Mouse (Mus musculus): ENCODE results near the gene Cntn2. TPM values are rescaled to one million over a fixed set of nuclear protein-coding genes. Genes with fewer than 3 reads are reported as not detected.
"Not testable (repeated sequence)": the region's sequence is repeated elsewhere in the genome, so short reads cannot be mapped to it uniquely, and the experiment has no call there.

The Cntn2 gene
- total RNA-seq, 2 experiments from 2014 or later = 3.9 to 7.8 TPM

DNA sequence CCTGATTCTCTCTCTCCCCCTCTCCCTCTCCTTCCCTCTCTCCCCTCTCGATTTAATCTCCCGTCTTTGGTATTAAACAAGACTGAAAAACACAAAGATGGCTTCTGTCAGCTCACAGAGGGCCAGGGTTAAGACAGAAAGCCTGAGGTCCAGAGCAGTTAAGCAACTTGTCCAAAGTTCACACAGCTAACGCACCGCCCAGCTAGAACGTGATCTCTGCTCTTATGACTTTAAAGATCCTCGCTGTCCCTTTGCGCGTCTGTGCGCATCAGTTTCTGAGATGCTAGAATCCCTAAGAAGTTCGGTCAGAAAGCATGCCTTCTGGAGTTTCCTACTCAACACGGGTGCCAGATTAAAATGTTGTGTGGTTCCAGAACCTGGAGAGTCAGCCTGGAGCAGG is 23.3 kb downstream of the Cntn2 start:
- intact Hi-C loops (cut with DNase I) = loop anchor here (2.0 kb wide), 1 partner anchor 153 kb away; no protein-coding TSS in a partner anchor
- no peak for DNase-seq (ENCODE audit: low spot score)

DNA sequence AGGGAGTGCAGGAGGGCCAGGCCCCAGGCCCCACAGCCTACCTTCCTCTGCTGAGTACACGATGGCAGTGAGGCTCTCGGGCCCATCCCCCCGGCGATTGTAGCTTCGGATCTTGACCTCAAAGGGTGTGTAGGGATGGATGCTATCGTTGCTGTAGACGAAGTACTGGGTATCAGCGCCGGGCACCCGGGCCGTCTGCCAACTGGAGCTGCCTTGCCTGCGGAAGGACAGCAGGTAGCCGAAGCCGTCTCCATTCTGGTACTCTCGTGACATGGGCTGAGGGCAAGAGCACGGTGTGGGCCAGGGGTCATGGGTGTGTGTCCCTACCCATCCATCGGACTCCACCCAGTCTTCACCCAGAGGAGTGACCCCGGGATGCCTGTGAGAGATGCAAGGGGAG is 24.4 kb downstream of the Cntn2 start:
- no peak for DNase-seq (ENCODE audit: low spot score)
- intact Hi-C loops (cut with DNase I) = no loop called here

DNA sequence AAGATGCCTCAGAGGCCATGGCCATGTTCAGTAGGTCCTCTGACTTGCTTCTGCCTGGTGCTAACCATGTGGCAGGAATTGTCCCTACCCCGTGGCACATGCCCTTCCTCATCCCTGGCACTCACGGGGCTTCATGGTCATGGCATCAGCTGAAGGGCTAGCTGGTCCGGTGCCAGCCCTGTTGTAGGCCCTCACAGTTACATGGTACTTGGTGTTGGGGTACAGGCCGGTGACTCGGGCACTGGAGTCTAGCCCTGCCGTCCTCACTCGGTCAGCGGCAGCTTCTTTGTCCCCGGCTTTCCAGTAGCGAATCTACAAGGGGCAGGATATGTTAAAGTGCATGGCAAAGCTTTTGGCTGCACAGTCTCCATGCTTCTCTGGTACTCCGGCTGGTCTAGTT is 26.3 kb downstream of the Cntn2 start:
- DNase-seq (ENCODE audit: low spot score) = no peak
- intact Hi-C loops (cut with DNase I) = no loop called here

DNA sequence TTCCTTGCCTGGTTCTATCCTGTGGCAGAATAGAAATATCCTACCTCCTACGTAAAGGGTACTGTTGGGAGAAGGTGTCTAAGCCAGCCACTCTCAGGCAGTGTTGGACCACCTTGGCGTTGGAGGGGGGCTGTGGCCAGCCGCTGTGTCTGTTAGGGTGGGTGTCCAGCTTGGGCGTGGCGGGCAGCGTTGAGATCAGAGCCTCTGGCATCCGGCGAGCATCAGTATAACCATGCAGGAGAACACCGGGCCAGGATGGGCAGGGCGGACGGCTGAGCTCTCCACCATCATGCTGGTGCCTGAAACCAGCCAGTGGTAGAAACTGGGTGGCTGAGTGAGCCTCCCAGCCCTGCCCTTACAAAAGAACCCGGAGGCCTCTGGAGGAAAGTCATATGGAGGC is 27.7 kb downstream of the Cntn2 start:
- DNase-seq (ENCODE audit: low spot score) = no peak

DNA sequence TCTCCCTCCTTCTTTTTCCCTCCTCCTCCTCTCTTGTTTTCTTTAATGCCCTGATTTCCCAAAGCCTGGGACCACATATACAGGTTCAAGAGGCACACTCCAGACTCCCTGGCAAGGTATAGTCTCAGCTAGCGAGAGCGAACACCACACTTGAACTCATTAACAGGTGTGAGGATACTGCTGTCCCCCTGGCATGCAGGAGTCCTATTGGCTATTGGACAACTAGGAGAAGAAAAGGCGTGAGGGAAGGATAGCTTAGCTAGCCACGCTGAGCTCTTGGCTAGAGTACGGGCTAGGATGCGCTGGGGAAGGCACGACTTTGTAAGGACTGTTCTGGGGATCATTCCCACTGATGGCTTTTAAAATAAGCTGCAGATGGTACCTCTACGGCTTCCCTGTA is 30.9 kb downstream of the Cntn2 start:
- intact Hi-C loops (cut with DNase I) = no loop called here
- DNase-seq (ENCODE audit: low spot score) = no peak

More for the DNA sequence above, 27.7 kb downstream of the Cntn2 start:
- intact Hi-C loops (cut with DNase I) = no loop called here

DNA sequence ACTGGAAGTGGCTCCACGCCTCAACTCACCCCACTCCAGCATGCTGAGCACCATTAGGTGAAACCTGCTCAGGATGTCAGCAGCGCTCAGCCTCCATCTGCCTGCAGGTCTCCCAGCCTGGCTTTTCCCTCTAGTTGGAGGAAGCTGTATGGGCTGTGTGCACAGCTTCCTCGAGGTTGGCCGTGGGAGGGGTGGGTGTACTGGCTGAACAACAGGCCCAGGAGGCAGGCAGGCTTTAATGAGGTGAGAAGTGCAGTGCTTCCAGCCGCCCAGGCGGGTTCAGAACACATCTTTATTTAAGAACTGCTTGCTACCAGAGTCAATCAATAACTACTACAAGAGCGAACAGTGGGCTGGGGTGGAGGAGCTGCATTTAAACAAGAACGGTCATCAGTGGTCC is 31.5 kb downstream of the Cntn2 start:
- intact Hi-C loops (cut with DNase I) = no loop called here
- DNase-seq (ENCODE audit: low spot score) = no peak

DNA sequence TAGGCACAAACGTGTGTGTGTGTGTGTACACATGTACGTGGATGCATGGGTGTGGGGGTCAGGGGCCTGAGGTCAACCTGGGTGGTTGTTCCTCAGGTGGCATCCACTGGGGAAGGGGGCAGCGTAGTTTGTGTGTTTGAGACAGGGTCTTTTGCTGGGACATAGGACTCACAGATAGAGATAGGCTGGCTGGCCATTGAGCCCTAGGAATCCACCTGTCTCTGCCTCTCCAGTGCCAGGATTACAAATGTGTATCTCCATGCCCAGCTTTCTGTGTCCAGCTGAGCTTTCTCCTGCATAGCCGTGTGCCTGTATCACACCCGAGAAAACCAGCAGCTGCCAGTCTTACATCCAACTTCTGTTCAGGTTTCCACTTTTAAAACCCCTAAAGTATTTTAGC is 33.3 kb downstream of the Cntn2 start:
- intact Hi-C loops (cut with DNase I) = no loop called here
- DNase-seq (ENCODE audit: low spot score) = no peak

DNA sequence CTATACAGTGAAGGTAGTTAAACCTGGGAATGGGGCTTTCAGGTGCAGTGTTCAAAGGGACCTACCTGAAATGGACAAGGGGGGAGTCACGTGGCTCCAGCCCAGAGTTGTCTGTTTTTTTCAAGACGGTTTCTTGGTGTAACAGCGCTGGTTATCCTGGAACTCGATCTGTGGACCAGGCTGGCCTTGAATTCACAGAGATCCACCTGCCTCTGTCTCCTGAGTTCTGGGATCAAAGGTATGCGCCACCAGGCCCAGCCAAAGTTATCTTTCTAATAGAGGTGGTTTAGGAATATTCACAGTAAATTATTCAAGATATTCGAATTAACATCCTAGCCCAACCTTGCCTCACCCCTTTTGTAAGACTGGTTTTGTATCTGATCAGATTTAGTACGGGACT is 36.4 kb downstream of the Cntn2 start:
- no peak for DNase-seq (ENCODE audit: low spot score)
- intact Hi-C loops (cut with DNase I) = no loop called here

DNA sequence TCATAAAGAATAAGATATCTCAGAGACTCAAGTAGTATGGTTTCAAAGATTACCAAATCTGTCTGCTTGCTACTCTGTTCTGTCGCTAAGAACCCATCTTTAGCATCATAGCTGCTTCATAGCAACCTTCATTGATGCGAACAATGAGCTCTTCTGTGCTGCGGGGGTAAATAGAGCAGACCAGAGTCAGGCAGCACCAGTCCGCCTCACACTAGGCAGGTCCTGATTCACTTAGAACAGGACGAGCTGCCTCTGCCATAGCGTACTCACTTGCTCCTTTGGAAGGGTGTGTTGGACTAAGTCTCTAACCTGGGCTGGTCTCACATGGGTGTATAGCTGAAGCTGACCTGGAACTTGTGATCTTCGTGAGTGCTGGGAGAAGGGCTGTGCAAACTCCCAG is 37.0 kb downstream of the Cntn2 start, which contains the start of gene Tmem81:
Gene Tmem81 (plus strand): TSS at position 173 of the 400 bp plus-strand sequence.
- DNase-seq (ENCODE audit: low spot score) = no peak
- intact Hi-C loops (cut with DNase I) = no loop called here

DNA sequence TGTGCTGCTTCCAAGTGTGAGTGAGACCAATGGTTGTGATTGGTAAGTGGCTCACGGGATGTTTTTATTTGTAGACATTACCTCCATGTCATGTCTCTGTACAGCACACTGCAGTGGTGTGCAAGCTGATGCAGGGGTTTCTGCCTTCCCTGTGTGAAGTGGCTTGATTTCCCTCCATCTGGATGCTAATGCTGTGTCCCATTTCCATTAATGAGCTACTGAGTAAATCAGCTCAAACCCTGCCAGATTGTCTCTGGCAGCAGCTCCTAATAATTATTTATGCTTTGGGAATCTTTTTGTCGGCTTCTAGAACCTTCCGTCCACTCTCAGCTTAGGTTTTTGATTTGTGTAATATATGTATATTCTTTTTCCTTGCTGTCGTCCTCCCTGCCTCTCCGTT is 37.9 kb downstream of the Cntn2 start:
- DNase-seq (ENCODE audit: low spot score) = no peak

DNA sequence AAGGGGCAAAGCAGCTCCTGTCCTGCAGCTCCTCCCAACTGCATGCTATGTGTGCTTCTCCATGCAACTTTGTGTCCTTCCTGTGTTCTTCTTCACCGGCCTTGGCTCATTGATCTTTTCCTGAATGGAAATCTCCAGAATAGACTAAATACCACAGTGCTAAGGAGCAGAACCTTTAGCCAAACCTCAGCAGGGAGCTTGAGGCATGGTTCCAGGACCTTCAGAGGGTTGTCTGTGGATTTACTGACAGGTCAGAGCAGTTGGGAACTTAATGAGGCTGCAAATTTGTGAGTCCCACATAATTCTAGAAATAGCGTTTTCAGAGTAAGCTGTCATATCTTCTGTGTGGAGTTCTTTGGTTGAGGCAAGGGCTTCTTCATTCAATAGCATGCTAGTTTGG is 42.5 kb downstream of the Cntn2 start:
- intact Hi-C loops (cut with DNase I) = no loop called here
- no peak for DNase-seq (ENCODE audit: low spot score)

More for the DNA sequence above, 37.9 kb downstream of the Cntn2 start:
- intact Hi-C loops (cut with DNase I) = no loop called here

DNA sequence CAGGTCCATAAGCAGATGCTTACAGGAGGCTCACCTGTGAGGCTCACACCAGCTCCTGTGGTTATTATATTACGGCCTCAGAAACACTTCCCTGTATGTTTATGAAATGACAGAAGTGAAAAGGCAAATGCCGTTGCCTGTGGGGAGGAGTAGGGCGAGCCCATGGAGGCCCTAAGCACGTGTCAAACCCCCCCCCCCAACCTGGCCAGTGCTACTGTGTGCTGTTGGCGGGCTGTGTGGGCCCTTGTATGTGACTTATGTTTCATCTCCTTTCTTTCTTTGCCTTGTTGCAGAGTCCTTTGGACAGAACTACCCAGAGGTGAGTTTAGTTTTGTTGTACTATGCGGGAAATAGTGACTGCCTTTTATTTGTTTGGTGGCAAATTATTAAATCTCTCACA is 59.3 kb downstream of the Cntn2 start:
- intact Hi-C loops (cut with DNase I) = no loop called here
- DNase-seq (ENCODE audit: low spot score) = no peak

DNA sequence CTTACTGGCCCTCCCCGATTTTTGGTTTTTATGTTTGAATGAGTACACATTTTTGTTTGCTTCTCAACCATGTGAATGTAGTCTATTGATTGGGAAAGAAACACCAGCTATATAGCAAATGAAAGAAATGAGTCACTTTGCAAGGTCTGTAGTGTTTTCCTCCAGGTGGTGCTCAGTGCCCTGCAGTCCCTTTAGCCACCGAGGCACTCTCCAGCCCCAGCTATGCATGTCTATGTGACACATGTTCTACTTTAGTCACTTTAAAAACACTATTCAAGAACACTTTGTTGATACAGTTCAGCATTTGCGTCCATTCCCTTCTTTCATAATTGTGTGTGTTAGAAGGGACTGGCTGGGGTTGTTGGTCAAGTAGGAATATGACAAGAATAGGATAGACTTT is 59.8 kb downstream of the Cntn2 start:
- no peak for DNase-seq (ENCODE audit: low spot score)
- intact Hi-C loops (cut with DNase I) = no loop called here

DNA sequence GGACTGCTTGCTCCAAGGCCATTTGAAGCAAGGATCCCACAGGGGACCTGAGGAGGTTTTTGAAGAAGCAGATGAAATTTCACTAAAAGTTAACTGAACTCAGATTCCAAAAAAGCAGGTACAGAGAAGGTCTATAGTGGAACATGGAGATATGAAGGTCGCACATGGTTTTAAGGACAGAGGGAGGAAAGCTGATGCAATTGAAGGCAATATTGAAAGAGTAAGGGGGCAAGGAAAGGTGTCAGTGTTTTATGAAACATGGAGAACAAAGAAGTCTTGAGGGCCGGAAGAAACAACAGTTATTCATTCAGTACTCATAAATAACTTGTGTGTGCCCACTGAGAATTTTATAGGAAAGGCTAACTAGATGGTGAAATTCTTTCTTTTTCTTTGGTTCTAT is 61.4 kb downstream of the Cntn2 start:
- intact Hi-C loops (cut with DNase I) = no loop called here
- no peak for DNase-seq (ENCODE audit: low spot score)

DNA sequence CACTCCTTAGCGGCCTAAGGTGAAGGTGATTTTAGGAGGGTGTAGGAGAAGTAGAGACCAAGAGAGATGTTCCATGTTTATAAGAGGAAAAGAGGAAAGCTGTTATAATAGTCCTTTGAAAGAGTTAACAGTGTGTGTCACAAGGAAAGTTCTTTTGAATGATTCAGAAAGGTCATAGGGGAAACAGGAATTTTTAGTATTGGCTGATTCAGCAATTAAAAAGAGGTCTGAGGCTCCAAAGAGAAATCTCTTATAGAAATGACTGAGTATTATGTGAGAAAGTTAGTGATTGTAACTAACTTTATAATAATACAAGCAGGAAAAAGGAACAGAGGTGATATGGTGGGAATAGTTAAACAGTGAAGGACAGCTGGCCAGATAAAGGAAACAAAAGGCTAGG is 63.6 kb downstream of the Cntn2 start:
- intact Hi-C loops (cut with DNase I) = loop anchor here (5.0 kb wide), 1 partner anchor 167 kb away; no protein-coding TSS in a partner anchor
- no peak for DNase-seq (ENCODE audit: low spot score)

DNA sequence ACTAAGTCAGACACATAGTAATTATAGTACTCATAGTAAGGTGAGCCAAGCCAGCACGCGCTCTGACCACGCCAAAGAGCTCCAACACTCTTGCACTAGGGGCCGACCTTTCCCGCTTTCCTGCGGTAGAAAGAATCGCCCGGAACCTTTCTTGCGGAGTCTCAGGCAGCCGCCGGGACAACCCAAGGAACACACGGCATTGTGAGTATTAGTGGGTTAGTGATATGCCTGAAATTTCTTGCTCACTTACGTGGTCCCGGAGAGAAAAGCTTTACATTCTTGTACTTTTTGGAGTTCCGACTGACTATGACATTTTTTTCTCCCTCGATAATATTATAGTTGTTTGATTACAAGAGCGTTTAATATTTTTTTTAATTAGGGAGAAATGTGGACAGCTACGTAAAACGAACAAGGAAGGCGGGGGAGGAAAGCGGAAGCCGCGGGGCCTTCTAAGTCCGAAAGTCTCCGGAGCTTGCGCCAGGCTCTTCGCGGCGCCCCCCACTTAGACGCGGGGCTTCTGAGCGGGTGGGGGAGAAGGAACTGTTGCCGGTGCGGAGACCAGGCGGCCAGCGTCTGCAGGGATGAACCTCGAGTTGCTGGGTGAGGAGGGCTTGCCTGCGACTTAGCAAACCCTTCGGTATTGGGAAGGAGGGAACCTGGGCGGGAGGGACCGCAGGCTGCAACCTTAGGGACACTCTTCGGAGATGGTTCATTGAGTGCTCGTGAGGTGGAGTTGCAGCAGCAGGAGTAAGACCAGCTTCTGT is 65.9 kb downstream of the Cntn2 start, which contains the start of gene Rbbp5:
Gene Rbbp5 (plus strand): TSS at position 438 of the 764 bp plus-strand sequence.
- intact Hi-C loops (cut with DNase I) = loop anchor here (2.0 to 5.0 kb wide), 2 partner anchors 58 to 165 kb away; no protein-coding TSS in a partner anchor

DNA sequence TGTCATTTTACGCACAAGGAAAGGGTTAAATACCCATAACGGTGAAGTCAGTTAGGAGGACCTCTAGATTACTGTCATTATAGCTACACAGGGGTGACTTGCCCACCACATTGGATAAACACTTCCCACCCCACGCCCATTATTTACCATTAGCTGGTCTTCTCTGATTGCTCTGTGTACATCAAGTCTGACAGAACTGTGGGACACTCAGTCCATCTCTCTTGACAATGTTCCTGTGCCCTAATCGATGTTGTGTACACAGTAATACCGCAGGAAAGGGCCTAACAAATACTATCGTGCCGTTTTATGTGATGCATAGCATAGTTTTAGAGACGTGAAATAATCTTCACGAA is 66.5 kb downstream of the Cntn2 start:
- intact Hi-C loops (cut with DNase I) = loop anchor here (2.0 to 5.0 kb wide), 2 partner anchors 58 to 164 kb away; no protein-coding TSS in a partner anchor
- DNase-seq (ENCODE audit: low spot score) = no peak

More for the DNA sequence above, 65.9 kb downstream of the Cntn2 start, which contains the start of gene Rbbp5:
- peak; percentile 71 for DNase-seq (ENCODE audit: low spot score)

DNA sequence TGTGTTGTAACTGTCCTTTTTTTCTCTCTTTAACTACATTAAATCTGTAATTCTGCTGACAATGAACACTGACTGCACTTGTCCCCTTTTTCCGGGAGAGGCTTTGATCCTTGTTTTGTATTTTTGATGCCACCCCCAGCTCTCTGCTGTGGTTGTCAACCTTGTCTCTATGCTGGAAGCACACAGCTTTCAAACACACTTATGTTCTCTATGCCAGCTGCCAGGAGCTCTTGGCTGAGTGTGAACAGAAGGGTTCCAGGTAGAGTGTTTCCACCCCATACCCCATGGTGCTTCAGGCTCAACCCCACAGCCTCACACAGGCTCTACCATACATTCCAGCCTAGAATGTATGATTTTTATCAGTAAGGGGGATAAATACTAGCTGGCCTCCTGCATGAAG is 68.6 kb downstream of the Cntn2 start:
- DNase-seq (ENCODE audit: low spot score) = no peak
- intact Hi-C loops (cut with DNase I) = no loop called here

DNA sequence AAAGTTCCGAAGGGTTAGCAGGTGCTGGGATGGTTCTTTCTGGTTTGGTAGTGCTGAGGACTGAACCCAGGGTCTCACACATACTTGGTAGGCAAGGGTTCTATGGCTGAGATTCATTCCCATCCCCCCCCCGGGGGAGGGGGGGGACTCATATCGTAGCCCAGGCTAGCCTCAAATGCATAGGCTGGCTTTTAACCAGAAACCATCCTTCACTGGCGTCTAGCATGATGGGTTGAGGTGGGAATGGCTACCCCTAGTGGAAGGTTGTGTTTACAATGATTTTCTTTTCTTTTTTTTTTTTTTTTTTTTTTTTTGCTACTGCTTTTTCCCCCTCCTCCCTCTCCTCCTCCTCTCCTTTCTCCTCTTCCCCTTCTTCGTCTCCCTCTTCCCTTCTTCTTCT is 70.5 kb downstream of the Cntn2 start:
- no peak for DNase-seq (ENCODE audit: low spot score)
- intact Hi-C loops (cut with DNase I) = loop anchor here (2.0 kb wide), 1 partner anchor 106 kb away; no protein-coding TSS in a partner anchor

DNA sequence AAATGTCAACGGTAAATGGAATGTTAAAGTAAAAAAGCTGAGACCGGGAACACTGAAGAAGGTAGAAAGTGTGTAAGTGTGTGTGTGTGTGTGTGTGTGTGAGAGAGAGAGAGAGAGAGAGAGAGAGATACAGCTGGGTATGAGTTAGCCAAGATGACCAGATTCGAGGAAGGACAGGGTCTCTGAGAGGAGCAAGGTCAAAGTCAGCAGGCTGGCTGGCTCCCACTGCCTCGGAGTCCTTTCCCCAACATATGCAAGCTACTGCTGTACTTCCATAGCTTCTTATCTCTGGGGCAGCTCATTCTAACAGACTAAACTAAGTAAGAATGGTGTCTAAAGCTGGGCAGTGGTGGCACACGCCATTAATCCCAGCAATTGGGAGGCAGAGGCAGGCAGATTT is 71.6 kb downstream of the Cntn2 start:
- no peak for DNase-seq (ENCODE audit: low spot score)
- intact Hi-C loops (cut with DNase I) = no loop called here

DNA sequence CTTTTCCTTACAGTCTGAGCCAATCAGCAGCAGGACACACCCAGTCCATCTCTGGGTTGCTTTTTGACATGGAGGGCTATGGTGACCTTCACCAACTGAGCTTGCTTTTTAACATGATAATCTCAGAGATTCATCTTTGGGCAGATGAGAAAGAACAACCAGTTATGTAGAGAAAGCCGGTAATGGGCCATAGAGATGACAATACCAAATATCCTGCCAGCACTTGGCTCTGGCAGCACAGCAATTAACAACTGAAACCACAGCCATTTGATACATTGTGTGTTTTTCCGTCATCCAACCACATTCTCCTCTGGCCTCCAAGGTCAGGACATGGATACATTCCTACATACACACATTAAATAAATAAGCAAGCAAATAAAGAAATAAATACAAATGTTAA is 72.0 kb downstream of the Cntn2 start:
- no peak for DNase-seq (ENCODE audit: low spot score)
- intact Hi-C loops (cut with DNase I) = no loop called here

DNA sequence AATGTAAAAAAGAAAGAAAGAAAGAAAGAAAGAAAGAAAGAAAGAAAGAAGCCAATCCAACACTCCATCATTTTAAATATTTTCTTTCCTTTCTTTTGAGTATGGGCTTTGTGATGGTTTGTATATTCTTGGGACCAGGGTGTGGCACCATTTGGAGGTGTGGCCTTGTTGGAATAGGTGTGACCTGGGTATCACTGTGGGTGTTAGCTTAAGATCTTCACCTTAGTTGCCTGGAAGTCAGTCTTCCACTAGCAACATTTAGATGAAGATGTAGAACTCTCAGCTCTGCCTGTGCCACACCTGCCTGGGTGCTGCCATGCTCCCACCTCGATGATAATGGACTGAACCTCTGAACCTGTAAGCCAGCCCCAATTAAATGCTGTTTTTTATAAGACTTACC is 73.0 kb downstream of the Cntn2 start:
- DNase-seq (ENCODE audit: low spot score); intact Hi-C loops (cut with DNase I): not testable (repeated sequence)

All from heart, postnatal 25 days (tissue).